Mouse (Mus musculus): ENCODE measurements around the gene Nsmce4a. TPM values are rescaled to one million over a fixed set of nuclear protein-coding genes. Genes with fewer than 3 reads are reported as not detected.
"Not testable (repeated sequence)": the region's sequence is repeated elsewhere in the genome, so short reads cannot be mapped to it uniquely, and the experiment has no call there.

Nsmce4a gene
- polyA plus RNA-seq, 1 experiment from 2014 or later: 145 TPM

- H3K36me3 ChIP-seq: no peaks in the 10 kb centered on the region
- H3K4me3 ChIP-seq: no peak overlapping the region
- H3K4me1 ChIP-seq: peaks cover 5% of the 10 kb centered on the region
- no peak overlapping the region for H3K4me2 ChIP-seq (replicated peaks)
- no peak overlapping the region for H3K9ac ChIP-seq
- no peaks in the 10 kb centered on the region for H3K27me3 ChIP-seq
- 69% methylated on average over 6 of the region's 6 CpGs for WGBS
- 0 out of 2 replicates have a peak overlapping the region, but pooled peaks have one; percentile 9 for H3K27ac ChIP-seq
- ATAC-seq (ENCODE audit: low FRiP score): no peak
- no peaks in the 10 kb centered on the region for H3K9me3 ChIP-seq (replicated peaks)
These were observed 24.6 kb upstream of the Nsmce4a start for GRCm38 (mm10) chr7:130597546-130597945.

DNA sequence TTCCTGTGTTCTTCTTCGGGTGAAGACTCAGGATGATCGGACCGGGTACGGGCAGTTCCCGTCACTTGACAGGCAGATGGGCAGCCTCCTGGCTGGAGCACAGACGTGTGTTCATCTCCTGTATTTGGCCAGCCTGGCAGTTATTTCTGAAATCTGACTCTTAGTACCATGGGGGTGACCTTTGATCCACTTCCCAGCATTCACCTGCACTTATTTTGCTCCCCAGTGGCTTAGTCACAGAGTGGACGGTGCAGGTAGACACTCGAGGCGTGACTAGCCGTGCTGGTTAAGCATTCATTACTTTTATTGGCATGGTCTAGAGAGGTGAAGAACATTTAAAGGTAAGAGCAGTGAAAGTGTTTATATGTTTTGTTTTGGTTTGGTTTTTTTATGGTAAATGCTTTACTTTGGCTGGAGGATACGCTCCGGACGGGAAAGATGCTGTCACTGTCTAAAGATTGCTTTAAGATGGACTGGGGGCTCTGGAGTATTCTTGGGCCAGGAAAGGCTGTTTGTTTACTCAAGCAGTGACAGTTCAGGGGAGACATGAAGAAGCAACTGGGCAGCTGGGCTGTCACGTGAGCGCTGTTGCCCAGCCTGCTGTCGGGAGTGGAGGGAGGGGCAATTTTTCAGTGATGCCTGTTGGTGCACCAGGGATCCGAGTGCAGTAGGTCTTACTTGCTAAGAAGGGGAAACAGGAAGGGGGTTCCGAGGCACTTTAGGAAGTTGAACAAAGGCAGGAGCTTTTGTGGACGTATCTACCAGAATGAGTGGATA is 23.3 kb upstream of the Nsmce4a start:
- ATAC-seq (ENCODE audit: low FRiP score); H3K27me3 ChIP-seq; H3K4me3 ChIP-seq; H3K27ac ChIP-seq; H3K4me1 ChIP-seq; H3K36me3 ChIP-seq; H3K9me3 ChIP-seq (replicated peaks); H3K4me2 ChIP-seq (replicated peaks); H3K9ac ChIP-seq: not testable (repeated sequence)
- 60% methylated on average over 9 of the region's 19 CpGs for WGBS

- H3K4me3 ChIP-seq: not testable (repeated sequence)
- peak; percentile 75 for ATAC-seq (ENCODE audit: low FRiP score)
These were observed 20.7 kb upstream of the Nsmce4a start for GRCm38 (mm10) chr7:130593375-130594239.

DNA sequence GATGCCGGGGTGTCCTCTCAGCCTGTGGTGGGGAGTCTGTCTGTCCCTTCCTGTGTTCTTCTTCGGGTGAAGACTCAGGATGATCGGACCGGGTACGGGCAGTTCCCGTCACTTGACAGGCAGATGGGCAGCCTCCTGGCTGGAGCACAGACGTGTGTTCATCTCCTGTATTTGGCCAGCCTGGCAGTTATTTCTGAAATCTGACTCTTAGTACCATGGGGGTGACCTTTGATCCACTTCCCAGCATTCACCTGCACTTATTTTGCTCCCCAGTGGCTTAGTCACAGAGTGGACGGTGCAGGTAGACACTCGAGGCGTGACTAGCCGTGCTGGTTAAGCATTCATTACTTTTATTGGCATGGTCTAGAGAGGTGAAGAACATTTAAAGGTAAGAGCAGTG is 20.1 kb upstream of the Nsmce4a start:
- H3K4me1 ChIP-seq; H3K4me2 ChIP-seq (replicated peaks); H3K9me3 ChIP-seq (replicated peaks); H3K27me3 ChIP-seq; H3K27ac ChIP-seq; H3K36me3 ChIP-seq; H3K4me3 ChIP-seq; H3K9ac ChIP-seq: not testable (repeated sequence)
- WGBS: no CpG with 5 or more reads among the region's 11 CpGs
- ATAC-seq (ENCODE audit: low FRiP score): peak; percentile 46

More at GRCm38 (mm10) chr7:130593375-130594239, 20.7 kb upstream of the Nsmce4a start:
- H3K4me1 ChIP-seq; H3K27ac ChIP-seq; H3K9ac ChIP-seq; H3K4me2 ChIP-seq (replicated peaks); H3K27me3 ChIP-seq; H3K36me3 ChIP-seq; H3K9me3 ChIP-seq (replicated peaks): not testable (repeated sequence)
- WGBS: 35% methylated on average over 8 of the region's 11 CpGs

DNA sequence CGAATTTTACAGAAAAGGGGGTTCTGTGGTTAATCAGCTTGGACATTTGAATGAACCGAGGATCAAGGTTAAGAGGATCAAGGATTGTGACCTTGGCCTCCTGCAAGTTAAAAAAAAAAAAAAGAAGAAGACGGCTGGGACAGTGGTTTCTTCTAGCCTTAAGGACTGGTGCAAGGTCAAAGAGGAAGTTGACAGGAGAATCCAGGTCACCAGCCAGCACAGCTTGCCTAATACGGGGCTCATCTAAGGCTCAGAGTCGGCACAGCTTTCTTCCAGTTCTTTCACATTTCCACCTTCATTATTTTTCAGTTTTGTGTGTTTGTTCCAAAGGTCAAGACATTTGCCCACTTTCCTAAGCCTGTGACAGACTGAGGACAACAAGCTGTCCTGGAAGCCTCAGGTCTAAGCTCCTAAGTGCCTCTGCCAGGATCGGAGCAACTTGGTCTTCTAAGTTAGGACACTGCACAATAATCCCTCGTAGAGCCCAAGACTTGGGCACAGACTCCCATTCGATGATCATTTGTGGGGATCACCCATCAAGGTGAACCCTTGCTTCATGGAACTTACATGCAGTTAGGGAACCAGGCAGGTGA is 18.0 kb upstream of the Nsmce4a start:
- H3K4me2 ChIP-seq (replicated peaks): no peak overlapping the region
- no peak for ATAC-seq (ENCODE audit: low FRiP score)
- WGBS: 79% methylated on average over 8 of the region's 8 CpGs
- H3K27ac ChIP-seq: no peak overlapping the region
- H3K36me3 ChIP-seq: no peaks in the 10 kb centered on the region
- H3K9ac ChIP-seq: no peak overlapping the region
- no peak overlapping the region for H3K4me3 ChIP-seq
- H3K4me1 ChIP-seq: no peaks in the 10 kb centered on the region
- H3K9me3 ChIP-seq (replicated peaks): no peaks in the 10 kb centered on the region
- H3K27me3 ChIP-seq: no peaks in the 10 kb centered on the region

- ATAC-seq (ENCODE audit: low FRiP score): no peak
These were observed 17.3 kb upstream of the Nsmce4a start for GRCm38 (mm10) chr7:130590081-130590828.

DNA sequence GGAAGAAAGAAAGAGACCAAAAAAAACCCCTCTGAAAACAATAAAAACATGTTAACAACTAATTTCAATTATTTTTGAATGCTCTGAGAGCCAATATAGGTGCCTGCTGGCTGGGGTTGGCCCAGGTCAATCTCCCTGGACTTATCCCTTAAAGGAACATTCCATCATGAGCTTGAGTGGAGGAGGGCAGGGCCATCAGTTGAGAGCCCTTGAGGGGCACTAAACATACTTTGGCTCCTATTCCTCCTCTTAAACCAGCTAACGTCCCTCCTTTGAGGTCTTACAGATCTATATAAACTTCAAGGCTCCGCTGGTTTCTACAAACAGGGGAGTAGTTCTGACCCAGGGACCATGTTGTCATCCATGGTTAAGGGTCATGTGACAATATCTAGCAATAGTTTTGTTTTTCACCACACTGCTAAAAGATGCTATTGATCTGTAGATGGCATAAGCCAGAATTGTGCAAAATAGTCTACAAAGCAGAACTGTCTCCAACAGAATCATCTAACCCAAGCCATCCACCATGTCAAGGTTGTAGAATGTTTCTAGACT is 13.7 kb upstream of the Nsmce4a start:
- H3K27ac ChIP-seq: no peak overlapping the region
- H3K9ac ChIP-seq: no peak overlapping the region
- no peaks in the 10 kb centered on the region for H3K27me3 ChIP-seq
- H3K4me2 ChIP-seq (replicated peaks): no peak overlapping the region
- no peaks in the 10 kb centered on the region for H3K36me3 ChIP-seq
- no peak for ATAC-seq (ENCODE audit: low FRiP score)
- 86% methylated on average over 2 of the region's 2 CpGs for WGBS
- no peaks in the 10 kb centered on the region for H3K4me1 ChIP-seq
- H3K9me3 ChIP-seq (replicated peaks): no peaks in the 10 kb centered on the region
- H3K4me3 ChIP-seq: no peak overlapping the region

More at GRCm38 (mm10) chr7:130590081-130590828, 17.3 kb upstream of the Nsmce4a start:
- Histone ChIP-seq H3K9ac (no peak overlapping the region), H3K36me3 (no peaks in the 10 kb centered on the region), H3K4me3 (no peak overlapping the region), H3K9me3 (replicated peaks) (no peaks in the 10 kb centered on the region), H3K4me1 (no peaks in the 10 kb centered on the region), H3K4me2 (replicated peaks) (no peak overlapping the region), H3K27me3 (no peaks in the 10 kb centered on the region), H3K27ac (no peak overlapping the region)
- 60% methylated on average over 13 of the region's 13 CpGs for WGBS

GRCm38 (mm10) chr7:130578607-130579006 is 5.7 kb upstream of the Nsmce4a start:
- no peaks in the 10 kb centered on the region for H3K27me3 ChIP-seq
- no peak overlapping the region for H3K4me3 ChIP-seq
- no peaks in the 10 kb centered on the region for H3K9me3 ChIP-seq (replicated peaks)
- H3K4me1 ChIP-seq: peaks cover 8% of the 10 kb centered on the region; the same call in 1 of the 2 replicates
- no peak for ATAC-seq (ENCODE audit: low FRiP score)
- WGBS: 91% methylated on average over 5 of the region's 5 CpGs
- H3K36me3 ChIP-seq: no peaks in the 10 kb centered on the region
- H3K4me2 ChIP-seq (replicated peaks): no peak overlapping the region
- H3K9ac ChIP-seq: no peak overlapping the region
- no peak overlapping the region for H3K27ac ChIP-seq

DNA sequence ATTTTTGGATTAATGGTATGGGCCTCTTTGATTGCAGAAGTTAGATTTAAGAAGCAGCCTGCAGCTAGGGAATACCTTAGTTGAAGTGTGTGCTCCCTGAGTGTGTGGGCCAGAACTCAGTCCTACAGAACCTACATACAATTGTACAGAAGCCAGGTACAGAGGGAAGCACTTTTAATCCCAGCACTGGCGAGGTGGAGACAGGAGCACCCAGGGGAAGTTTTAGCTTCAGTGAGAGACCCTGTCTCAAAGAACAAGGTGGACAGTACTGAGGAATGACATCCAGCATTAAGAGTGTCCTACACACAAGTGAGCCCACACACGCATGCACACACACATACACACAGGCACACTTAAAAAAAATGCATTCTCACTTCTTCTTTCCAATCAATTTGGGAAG is 5.1 kb upstream of the Nsmce4a start:
- no peak for ATAC-seq (ENCODE audit: low FRiP score)
- Histone ChIP-seq H3K9me3 (replicated peaks) (no peaks in the 10 kb centered on the region), H3K27me3 (no peaks in the 10 kb centered on the region), H3K4me1 (peaks cover 8% of the 10 kb centered on the region; the same call in 1 of the 2 replicates), H3K4me3 (no peak overlapping the region), H3K27ac (no peak overlapping the region), H3K9ac (no peak overlapping the region), H3K4me2 (replicated peaks) (no peak overlapping the region), H3K36me3 (no peaks in the 10 kb centered on the region)
- 95% methylated on average over 2 of the region's 2 CpGs for WGBS

- Histone ChIP-seq H3K36me3 (no peaks in the 10 kb centered on the region), H3K27ac (peak within 1 kb of the TSS; percentile 30; the same call in 1 of the 2 replicates), H3K4me1 (peaks cover 8% of the 10 kb centered on the region; the same call in 1 of the 2 replicates), H3K4me2 (replicated peaks) (peak within 1 kb of the TSS; percentile 31), H3K9ac (no peak within 1 kb of the TSS), H3K27me3 (no peaks in the 10 kb centered on the region), H3K4me3 (no peak within 1 kb of the TSS; the same call in 1 of the 2 replicates), H3K9me3 (replicated peaks) (no peaks in the 10 kb centered on the region)
- WGBS: 51% methylated on average over 15 of the region's 15 CpGs
- ATAC-seq (ENCODE audit: low FRiP score): no peak
These were observed 4.6 kb upstream of the Nsmce4a start, which contains the start of gene Tacc2 for GRCm38 (mm10) chr7:130577388-130578003. Tacc2 (plus strand) TSS chr7:130577438.

GRCm38 (mm10) chr7:130576981-130577380 is 4.1 kb upstream of the Nsmce4a start:
- Histone ChIP-seq H3K9me3 (replicated peaks) (no peaks in the 10 kb centered on the region), H3K27me3 (no peaks in the 10 kb centered on the region), H3K36me3 (no peaks in the 10 kb centered on the region), H3K27ac (peak overlapping the region; percentile 30; the same call in 1 of the 2 replicates), H3K4me3 (no peak overlapping the region; the same call in 1 of the 2 replicates), H3K4me2 (replicated peaks) (peak overlapping the region; percentile 31), H3K9ac (no peak overlapping the region), H3K4me1 (peaks cover 8% of the 10 kb centered on the region; the same call in 1 of the 2 replicates)
- WGBS: 34% methylated on average over 10 of the region's 10 CpGs
- ATAC-seq (ENCODE audit: low FRiP score): no peak

Data from hindbrain, embryonic 12.5 days (tissue).